Mouse (Mus musculus) A20 (cell line): ENCODE measurements at regions not wholly inside any gene's neighbourhood (a gene's known extent, or its start where the extent isn't known, plus 50 kb on each side); places are given as distances from the start of the nearest gene placed in this dataset.

Source experiments
- DNase-seq: peaks from one replicate; pipeline ENCODE4 v3.0.0-alpha.2; 2011; ENCODE audit warnings: low read depth, low spot score

GRCm38 (mm10) chr3:31394533-31394932, 84.4 kb upstream of the Slc7a14 start:
- DNase-seq, result no peak

GRCm38 (mm10) chr3:31389955-31390354, 79.8 kb upstream of the Slc7a14 start:
- peak; percentile 6 for DNase-seq

- no peak for DNase-seq
Observed at GRCm38 (mm10) chr3:31375678-31376077, 65.5 kb upstream of the Slc7a14 start.

GRCm38 (mm10) chr3:31374061-31374460, 63.9 kb upstream of the Slc7a14 start:
- no peak for DNase-seq

GRCm38 (mm10) chr3:31368259-31368658, 58.1 kb upstream of the Slc7a14 start:
- DNase-seq, result no peak
